Mouse (Mus musculus) urinary bladder, postnatal 10 days (tissue): Measurements from ENCODE around the gene Elof1.
"Not testable (repeated sequence)": the region's sequence is repeated elsewhere in the genome, so short reads cannot be mapped to it uniquely, and the experiment has no call there.

Experiments used
- DNase-seq: peaks from one replicate; pipeline ENCODE4 v3.0.0; 2022; ENCODE audit warnings: low spot score

Elof1 gene

DNA sequence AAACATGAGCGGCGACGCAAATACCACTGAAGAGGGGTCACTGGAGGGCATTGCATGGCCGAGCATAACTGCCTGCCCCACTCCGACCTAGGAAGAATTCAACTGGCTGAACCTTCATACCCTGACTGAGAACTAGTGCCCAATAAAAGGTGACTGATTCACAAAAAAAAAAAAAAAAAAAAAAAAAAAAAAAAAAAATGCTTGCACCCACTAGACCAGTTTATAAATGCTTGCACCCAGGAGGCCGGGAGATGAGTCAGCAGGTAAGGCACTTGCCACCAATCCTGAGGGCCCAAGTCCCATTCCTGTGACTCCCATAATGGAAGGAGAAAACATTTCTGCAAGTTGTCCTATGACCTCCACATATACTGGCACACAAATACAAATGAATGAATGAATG is 24.2 kb downstream of the Elof1 start:
- no peak for DNase-seq

DNA sequence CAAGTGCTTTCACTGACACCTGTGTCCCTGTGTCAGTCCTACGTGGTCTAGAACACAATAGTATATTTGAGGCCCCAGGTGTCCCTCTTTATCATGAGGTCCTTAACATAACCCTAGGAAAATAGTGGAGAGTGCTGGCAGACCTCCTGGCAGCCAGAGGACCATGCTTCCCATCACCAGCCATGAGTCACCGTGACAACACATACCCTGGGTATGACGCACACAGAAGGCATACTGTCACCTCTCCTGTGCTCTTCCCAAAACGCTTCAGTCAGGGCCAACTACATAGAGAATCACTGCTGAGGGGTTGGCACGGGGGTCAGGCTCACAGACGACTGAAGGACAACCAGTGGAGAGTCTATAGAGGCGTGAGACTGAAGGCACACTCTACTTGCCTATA is 27.0 kb downstream of the Elof1 start:
- DNase-seq = no peak

DNA sequence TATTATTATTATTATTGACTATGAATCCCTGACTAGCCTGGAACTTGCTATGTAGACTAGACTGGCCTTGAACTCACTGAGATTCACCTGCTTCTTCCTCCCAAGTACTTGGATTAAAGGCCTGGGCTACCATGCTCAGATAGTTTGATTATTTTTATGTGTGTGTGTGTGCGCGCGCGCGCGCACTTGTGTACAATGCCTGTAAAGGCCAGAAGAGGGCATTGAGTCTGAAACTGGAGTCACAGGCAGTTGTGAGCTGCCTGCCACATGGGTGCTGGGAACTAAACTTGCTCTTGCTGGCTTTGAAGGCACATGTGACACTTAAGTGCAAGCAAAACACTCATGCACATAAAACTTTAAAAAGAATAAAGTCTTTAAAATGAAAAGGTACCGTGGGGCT is 27.7 kb downstream of the Elof1 start:
- no peak for DNase-seq

DNA sequence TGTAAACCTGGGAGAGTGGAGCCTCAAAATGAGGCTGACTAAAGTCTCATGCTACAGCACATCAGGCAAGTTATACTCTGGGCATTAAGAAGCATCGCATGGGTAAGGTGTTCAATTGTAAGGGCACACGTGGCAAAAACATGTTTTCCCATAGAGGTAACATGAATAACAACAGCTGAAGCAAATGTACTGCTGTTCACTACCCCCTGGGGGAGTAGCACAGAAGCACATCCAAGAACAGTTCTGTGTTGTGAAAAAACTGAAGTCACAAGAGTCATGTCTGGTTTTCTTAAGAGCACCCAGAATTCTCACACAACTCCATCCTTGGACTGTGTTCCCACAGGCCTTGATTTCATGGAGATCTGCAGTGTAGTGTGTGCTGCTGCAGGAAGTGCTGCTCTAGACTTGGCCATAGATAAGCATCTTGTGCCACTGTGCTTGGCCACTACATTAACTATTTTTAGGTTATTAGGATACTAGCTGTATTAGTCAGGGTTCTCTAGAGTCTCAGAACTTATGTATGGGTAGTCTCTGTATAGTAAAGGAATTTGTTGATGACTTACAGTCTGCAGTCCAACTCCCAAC is 29.8 kb downstream of the Elof1 start:
- DNase-seq = no peak

DNA sequence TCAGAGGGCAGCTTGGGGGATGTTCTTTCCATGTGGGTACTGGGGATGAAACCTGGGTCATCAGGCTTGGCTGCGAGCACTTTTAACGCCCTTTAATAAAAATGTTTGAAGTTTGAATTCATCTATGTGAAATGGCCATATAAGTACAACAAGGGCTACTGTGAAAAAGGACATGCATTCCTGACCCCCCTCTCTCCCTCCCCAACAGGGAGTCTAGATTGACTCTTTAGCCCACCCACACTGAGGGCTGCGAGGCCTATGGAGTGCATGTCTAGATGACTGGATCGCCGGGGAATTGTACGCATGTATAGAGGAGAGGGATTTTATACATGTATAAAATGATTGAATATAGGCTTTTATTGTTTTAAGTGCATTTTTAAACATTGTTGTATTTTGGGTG is 31.0 kb downstream of the Elof1 start:
- no peak for DNase-seq

DNA sequence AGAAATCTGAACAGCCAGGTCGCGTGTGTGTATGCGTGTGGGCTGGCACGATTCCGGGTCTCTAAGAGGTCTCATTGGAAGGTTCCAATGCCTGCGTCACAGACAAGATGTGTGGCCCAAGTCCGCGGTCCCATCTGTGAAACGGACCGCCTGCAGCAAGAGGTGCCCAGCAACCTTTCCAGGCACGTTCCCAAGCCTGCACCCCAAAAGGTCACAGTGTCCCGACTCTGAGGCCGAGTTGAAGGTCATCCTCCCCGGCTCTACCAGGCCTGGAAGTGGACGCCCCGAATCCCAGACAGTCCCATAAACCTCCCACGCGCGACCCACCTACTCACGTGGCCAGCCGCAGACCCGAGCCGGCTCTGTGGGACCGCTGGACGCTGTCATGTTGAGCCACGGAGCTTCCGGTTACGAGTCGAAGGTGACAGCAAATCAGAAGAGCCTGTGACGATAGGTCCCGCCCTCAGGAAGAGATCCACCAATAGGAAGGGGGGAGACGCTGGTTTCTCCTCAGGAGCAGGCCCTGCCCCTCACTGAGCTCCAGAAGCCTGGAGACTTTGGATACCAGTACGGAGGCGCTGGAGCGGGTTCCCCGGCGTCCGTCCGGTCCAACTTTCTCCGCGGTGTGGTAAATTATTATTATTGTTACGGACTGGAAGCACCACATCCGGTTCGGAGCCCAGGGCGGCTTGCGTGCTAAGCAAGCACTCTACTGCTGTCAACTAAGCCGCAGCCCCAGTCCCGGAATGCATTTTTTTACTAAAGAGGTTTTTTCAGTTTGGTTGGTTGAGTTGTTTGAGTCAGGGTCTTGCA is 31.7 kb downstream of the Elof1 start, which contains the start of gene Ecsit:
TSS of gene Ecsit (minus strand) at position 417 of the 813 bp plus-strand sequence.
- peak; percentile 66 for DNase-seq

DNA sequence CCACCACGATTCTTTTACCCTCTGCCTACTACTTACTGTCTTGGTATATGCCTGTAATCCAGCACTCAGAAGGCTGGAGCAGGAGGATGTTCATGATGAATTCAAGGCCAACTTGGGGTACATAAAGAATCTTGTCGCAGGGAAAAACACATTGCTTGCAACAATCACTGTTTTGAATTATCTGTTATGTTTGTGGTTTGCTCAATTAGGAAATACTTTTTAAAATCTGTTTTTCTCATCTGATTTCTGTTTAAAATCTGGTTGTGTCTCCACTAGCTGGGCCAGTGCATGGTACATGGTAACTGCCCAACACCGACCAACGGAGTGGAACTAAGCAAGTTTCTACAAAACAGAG is 32.3 kb downstream of the Elof1 start:
- no peak for DNase-seq

DNA sequence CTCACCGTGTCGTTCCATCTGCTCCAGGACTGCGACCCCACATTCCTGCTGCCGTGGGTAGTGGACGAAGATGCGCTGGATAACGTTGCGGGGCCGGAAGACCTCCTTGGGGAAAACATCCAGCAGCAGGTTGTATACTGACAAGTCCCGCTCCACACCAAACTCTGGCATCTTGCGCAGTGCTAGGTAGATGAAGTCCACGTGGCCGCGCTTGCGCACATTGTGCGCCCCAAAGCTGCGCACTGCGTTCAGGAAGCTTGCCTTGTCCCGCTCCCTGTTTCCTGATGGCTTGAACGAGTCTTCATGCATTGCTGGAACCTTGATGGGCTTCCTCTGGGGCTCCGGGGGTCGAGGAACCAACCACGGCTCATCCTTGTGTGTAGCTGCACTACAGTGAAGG is 40.7 kb downstream of the Elof1 start:
- DNase-seq = no peak

DNA sequence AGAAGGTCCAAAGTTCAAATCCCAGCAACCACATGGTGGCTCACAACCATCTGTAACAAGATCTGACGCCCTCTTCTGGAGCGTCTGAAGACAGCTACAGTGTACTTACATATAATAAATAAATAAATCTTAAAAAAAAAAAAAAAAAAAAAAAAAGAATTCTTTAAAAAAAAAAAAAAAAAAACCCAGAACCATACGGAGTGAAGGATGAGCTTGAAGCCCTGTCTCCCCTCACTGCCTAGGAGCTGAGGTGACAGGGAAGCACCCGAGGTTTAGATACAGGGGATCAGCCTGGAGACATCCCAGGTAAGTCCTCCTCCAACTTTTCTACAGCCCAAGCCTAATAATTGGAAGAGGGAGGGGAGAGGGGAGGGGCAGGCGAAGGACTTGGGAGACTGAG is 41.2 kb downstream of the Elof1 start:
- DNase-seq = not testable (repeated sequence)

DNA sequence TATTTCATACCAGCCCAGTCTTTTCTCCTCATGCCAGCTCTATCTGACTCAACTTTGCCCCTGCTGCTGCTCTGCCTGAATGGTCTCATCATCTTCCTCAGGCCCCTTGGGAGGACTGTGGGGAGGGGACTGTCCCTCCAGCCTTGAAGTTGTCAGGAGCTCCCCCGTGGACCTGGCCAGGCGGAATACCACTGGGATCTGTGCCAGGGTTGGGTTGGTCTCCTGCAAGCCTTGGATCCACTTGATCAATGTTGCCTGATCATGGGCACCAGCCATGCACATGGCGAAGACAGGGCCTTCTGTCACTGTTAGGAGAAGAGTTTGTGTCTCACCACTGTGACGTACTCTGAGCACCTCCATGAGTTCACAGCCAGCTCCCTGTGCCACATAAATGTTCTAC is 44.7 kb downstream of the Elof1 start:
- DNase-seq = no peak

DNA sequence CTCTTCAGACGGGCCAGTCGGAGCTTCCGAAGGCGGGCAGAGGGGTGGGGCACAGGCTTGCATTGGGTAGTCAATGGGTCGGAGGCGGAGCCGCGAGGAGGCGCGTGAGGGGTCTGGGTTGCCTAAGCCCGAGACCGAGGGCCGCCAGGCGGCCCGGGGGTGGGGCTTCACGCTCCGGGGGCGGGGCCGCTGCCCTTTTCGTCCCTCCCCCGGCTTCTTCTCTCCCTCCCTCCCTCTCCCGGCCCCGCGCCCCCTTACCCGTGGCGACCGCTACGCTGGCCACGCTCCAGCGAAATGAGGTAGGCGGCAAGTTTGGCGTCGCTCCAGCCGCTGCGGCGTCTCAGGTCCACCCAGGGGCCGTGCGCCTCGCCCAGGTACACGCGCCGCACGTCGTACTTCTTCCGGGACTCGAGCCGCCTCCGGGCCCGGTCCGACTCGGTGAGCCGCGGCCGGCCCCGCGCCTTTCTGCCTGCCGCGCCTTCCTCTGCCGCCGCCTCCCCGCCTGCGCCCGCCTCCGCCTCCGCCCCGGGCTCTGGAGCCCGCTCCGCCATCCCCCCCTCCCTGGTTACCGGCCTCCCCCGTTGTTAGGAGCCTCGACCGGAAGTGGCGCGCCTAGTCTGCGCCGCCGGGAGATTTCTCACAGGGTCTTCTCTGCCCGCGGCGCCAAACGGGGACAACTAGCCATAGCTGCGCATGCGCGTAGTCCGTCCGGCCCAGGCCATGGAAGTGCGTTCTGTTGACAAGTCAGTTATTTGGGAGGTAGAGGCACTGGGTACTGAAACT is 46.0 kb downstream of the Elof1 start, which contains the start of the genes Gm49318 and Zfp653:
TSS of gene Gm49318 (minus strand) at position 469 of the 783 bp plus-strand sequence.
TSS of gene Zfp653 (minus strand) at position 586 of the 783 bp plus-strand sequence.
- DNase-seq = peak; percentile 91

DNA sequence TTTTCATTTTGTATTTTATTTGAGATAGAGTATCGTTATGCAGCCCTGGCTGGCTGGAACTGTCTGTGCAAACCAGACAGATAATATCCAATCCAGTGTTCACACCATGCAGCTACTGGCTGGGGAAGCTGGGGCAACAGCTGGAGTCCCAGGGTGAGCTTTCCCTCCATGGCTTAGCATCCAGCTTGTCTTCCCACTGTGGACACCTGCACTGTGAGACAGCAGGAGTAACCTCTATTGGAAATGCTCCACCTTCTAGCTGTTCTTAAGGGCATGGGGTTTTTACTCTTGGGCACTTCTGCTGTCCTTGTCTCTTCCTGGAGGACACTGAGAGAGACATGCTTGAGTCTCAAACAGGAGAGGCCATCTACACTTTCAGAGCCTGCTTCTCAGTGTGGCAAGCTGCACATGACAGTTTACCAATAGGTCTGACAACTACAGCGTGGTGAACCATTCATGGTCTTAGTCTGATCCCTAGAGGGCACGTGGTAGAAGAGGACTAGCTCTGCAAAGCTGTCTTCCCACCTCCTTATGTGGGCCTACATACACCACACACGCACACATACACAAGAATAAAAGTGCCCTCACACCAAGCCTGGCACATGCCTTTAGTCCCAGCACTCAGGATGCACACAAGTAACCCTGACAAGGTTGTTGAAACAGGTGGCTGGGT is 47.0 kb downstream of the Elof1 start:
- DNase-seq = no peak

DNA sequence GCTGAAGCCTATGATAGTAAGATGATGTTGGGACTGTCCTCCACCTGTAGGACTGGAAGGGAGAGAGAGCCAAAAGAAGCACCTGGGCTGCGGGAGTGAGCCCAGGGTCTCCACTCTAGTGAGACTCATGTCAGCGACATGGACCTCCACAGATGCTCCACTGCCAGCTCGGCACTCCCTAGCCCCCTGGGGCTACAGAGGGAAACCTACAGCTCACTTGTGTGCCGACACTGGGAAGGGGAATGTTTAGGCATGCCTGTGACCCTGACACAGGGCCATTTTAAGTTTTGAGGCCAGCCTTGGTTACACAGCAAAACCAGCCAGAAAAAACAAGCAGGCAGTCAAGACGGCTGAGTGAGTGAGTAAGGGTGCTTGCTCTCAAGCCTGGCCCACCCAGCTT is 49.8 kb downstream of the Elof1 start:
- no peak for DNase-seq

DNA sequence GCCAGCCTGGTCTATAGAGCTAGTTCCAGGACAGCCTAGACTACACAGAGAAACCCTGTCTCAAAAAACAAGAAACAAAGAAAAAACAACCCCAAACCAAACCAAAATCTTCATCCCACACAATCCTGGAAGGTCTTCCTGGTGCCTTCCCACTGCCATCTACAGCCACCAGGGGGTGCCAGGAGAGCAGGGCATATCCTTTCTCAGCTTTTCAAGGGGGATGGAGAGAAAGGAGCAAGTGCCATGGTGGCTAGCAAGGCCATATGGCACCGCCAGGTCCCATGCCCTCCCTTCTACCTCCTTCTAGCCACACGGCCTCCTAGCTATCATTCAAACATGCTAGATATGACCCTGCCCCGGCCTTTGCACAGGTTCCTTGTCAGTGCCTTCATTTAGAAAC is 50.5 kb downstream of the Elof1 start:
- no peak for DNase-seq

DNA sequence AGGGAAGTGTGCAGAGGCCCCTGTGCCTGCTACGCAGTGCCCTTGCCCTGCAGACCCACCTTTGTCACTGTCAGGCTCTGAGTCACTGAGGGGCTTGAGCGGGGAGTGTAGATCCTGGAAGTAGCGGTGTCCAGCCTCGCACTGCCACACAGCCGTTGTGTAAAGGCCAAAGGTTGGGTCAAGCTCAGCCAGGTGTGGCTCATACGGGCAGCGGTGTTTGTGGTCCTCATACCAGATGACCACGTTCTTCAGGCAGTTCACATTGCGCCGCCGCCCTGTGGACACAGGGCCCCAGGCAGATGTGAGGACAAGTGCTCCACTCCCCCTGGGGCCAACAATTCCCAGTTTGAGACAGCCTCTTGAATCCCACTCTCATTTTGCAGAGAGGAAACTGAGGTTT is 51.3 kb downstream of the Elof1 start:
- DNase-seq = no peak

DNA sequence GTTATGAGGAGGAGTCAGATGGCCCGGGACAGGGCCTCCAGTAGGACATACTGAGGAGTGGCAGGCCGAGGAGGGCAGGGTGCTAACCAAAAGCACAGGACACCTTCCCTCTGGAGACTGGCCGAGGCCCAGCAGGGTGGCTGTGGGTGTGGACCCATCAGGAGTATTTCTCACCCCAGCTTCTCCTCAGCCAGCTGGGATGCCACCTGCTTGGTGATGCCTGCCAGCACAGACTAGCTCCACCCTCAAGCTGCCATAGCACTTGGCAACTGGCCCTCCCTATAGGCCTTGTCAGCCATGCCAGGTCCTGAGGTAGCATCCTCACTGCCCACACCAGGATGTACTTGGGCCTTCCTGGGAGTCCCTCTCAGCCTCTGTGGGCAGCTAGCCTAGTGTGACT is 52.6 kb downstream of the Elof1 start:
- DNase-seq = no peak
